Mouse (Mus musculus) kidney, embryonic 16.5 days (tissue): Measurements from ENCODE around the gene Ndufaf2. TPM values are rescaled to one million over a fixed set of nuclear protein-coding genes. Genes with fewer than 3 reads are reported as not detected.
A peak's percentile ranks its signal among the peaks of the same experiment; 100 is the strongest.

Source experiments
- ATAC-seq: fragments of 200-750 bp; cut with Nextera tagmentation; 2 replicates; pipeline ENCODE4 v1.8.0; 2017; ENCODE audit warnings: moderate TSS enrichment; ENCODE audit not compliant: low FRiP score, low TSS enrichment
- H3K27ac ChIP-seq: fragments of 300-500 bp; sonication (generic); 2 replicates; pipeline ENCODE4 v1.5.1; 2014; ENCODE audit warnings: low read length
- H3K27me3 ChIP-seq: fragments of 300-500 bp; sonication (generic); 2 replicates; pipeline ENCODE4 v1.6.1; 2014; ENCODE audit warnings: low read length, control low read depth, mixed read lengths; ENCODE audit not compliant: insufficient read depth
- H3K36me3 ChIP-seq: fragments of 300-500 bp; sonication (generic); 2 replicates; pipeline ENCODE4 v1.6.1; 2014; ENCODE audit warnings: low read length, control low read depth, mixed read lengths; ENCODE audit not compliant: insufficient read depth
- H3K4me1 ChIP-seq: fragments of 300-500 bp; sonication (generic); 2 replicates; pipeline ENCODE4 v1.6.1; 2014; ENCODE audit warnings: low read length, control low read depth, mixed read lengths; ENCODE audit not compliant: insufficient read depth
- H3K4me2 ChIP-seq: fragments of 300-500 bp; sonication (generic); replicated peaks from 2 replicates; pipeline ENCODE4 v1.6.1; 2014; ENCODE audit warnings: low read depth, low read length
- H3K4me3 ChIP-seq: fragments of 300-500 bp; sonication (generic); 2 replicates; pipeline ENCODE4 v1.5.1; 2014; ENCODE audit warnings: mild to moderate bottlenecking, low read length
- H3K9ac ChIP-seq: fragments of 300-500 bp; sonication (generic); replicated peaks from 2 replicates; pipeline ENCODE4 v1.6.1; 2014; ENCODE audit warnings: low read length
- H3K9me3 ChIP-seq: fragments of 300-500 bp; sonication (generic); 2 replicates; pipeline ENCODE4 v1.6.1; 2016; ENCODE audit warnings: low read length, control low read depth
- WGBS: fragments of 180-500 bp; shearing (Covaris S2); extraction: QIAGEN DNeasy Blood & Tissue Kit; methylation state at CpG from one replicate; pipeline ENCODE4 v1.1.7; 2014; 5-methylcytosine and 5-hydroxymethylcytosine counted together
- polyA plus RNA-seq: library from polyadenylated mRNA; unstranded; fragments of >200 nt; fragmentation: Nextera tagmentation; extraction: Ambion mirVana; gene quantifications from 2 replicates; pipeline ENCODE4 v1.2.1, GENCODE M21; 2015

Ndufaf2 gene
- polyA plus RNA-seq, 1 experiment from 2014 or later, result 72.6 TPM

DNA sequence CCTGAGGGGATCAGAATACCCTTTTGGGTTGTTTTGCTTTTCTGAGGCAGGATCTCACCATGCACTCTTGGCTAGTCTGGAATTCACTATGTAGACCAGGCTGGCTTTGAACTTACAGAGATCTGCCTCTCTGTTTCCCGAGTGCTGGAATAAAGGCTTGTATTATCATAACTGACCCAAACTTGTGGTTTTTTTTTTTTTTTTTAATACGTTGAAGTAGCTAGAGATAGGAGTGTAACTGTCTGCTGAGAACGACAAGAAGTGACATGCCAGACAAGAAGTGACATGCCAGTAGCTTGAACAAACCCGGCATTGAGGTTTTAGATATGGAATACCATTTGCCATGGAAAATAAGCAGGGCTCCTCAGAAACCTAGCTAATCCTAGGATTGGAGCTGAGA lies 125.6 kb downstream of the Ndufaf2 start:
- Histone ChIP-seq H3K27ac (no peak overlapping the region), H3K9me3 (no peaks in the 10 kb centered on the region), H3K4me1 (no peaks in the 10 kb centered on the region), H3K4me2 (no peak overlapping the region), H3K9ac (no peak overlapping the region), H3K27me3 (no peaks in the 10 kb centered on the region), H3K4me3 (no peak overlapping the region), H3K36me3 (no peaks in the 10 kb centered on the region)
- ATAC-seq, result no peak
- 96% methylated on average over 4 of the region's 4 CpGs for WGBS

DNA sequence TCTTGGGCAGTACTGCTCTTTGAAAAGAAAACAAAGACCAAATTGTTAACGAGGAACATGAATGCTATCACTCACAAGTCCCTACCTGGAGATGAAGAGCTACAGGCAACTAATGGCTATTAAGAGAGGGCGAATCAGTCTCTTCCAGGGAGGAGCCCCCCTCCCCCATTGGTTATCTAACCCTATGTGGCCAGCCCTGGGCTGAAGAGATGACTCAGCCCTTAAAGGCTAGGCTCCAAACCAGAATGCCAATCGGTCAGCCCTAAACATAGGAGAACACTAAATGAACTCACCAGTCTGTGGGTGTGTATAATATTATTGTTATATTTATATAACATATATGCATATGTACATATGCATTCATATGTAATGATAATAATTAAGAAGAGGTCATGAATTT lies 132.6 kb downstream of the Ndufaf2 start:
- H3K9ac ChIP-seq, result no peak overlapping the region
- H3K4me1 ChIP-seq, result no peaks in the 10 kb centered on the region
- no peaks in the 10 kb centered on the region for H3K9me3 ChIP-seq
- no peak overlapping the region for H3K27ac ChIP-seq
- no peak overlapping the region for H3K4me2 ChIP-seq
- H3K27me3 ChIP-seq, result no peaks in the 10 kb centered on the region
- ATAC-seq, result no peak
- no peaks in the 10 kb centered on the region for H3K36me3 ChIP-seq
- H3K4me3 ChIP-seq, result no peak overlapping the region
- WGBS, result 69% methylated on average over 3 of the region's 3 CpGs

DNA sequence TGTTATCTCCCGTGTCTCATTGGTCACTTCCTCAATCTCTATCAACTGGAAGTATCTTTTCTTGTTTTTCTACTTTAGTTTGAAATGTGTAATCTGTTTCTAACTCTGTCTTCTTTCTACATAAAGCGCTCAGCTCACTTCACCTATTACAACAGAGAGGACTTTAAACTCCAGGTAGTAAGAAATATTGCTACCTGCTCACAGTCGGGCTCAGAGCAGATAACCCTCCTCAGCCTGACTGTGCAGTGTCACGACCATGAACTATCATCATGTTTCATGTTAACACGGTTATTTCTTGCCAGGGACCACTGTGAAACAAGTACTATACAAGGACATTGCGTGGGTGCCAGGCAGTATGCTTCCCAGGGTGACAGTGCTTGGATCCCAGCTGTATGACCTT lies 141.1 kb downstream of the Ndufaf2 start:
- H3K27ac ChIP-seq, result no peak overlapping the region
- peaks cover 4% of the 10 kb centered on the region; the same call in 1 of the 2 replicates for H3K9me3 ChIP-seq
- H3K4me1 ChIP-seq, result peaks cover 6% of the 10 kb centered on the region; the same call in 1 of the 2 replicates
- no peak overlapping the region for H3K9ac ChIP-seq
- no peak overlapping the region for H3K4me3 ChIP-seq
- 72% methylated on average over 6 of the region's 6 CpGs for WGBS
- ATAC-seq, result no peak
- no peaks in the 10 kb centered on the region for H3K36me3 ChIP-seq
- no peak overlapping the region for H3K4me2 ChIP-seq
- H3K27me3 ChIP-seq, result no peaks in the 10 kb centered on the region

DNA sequence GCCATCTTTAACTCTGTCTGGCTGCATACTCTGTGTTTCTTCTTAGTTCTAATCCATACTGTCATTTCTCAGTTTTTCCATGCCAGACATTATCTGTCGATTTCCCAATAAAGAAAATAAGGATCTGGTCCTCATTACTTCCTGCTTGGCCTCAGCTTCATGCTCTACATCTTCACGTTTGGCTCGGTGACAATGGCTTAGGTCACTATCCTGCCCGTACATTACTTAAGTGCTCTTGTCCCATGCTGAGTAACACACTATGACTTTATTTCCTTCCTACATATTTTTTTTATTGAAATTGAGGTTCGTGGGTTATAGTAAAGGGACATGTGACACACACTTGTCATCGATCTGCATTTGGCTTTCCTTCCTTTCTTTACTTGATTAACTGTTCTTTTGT lies 143.3 kb downstream of the Ndufaf2 start:
- Histone ChIP-seq H3K4me3 (no peak overlapping the region), H3K9me3 (peaks cover 8% of the 10 kb centered on the region; the same call in 1 of the 2 replicates), H3K27me3 (no peaks in the 10 kb centered on the region), H3K9ac (no peak overlapping the region), H3K36me3 (no peaks in the 10 kb centered on the region), H3K27ac (no peak overlapping the region), H3K4me1 (peaks cover 6% of the 10 kb centered on the region; the same call in 1 of the 2 replicates), H3K4me2 (no peak overlapping the region)
- ATAC-seq, result no peak
- 80% methylated on average over 6 of the region's 6 CpGs for WGBS

DNA sequence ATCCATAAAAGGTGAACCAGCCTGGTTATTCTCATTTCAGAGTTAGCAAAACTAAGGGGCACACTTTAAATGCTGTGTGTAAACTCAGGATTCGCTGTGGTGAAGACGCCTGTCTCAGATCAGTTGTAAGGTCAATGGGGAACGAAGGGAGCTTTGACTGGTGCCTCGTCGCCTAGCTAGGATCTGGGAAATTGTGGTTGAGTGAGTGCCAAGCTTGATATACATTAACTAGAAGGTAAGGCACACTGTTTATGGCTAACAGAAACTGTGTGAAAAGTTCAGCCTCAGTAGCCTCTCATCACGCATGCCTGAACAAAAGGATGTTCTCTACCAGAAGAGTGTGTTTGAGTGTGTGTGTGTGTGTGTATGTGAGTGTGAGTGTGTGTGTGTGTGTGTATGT lies 144.6 kb downstream of the Ndufaf2 start:
- 53% methylated on average over 6 of the region's 6 CpGs for WGBS

DNA sequence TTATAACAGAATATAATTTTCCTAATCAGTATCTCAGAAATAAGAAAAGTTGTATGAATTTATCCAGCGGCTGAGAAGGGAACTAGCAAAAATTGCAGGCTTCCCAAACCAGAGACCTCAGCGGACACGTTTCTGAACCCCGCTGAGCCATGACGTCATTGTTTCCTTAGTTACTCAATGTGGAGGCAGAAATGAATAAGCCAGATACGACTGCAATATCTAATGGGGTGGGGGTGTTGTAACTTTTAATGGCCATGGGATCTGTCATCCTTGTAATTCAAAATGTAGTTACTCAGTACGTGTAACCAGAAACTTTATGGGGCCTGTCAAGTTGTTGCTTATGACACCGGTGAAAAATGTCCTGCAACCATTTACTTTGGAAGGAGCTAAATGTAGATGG lies 145.3 kb downstream of the Ndufaf2 start:
- H3K9ac ChIP-seq, result no peak overlapping the region
- H3K4me2 ChIP-seq, result no peak overlapping the region
- 51% methylated on average over 8 of the region's 8 CpGs for WGBS
- peak; percentile 76 for ATAC-seq
- H3K9me3 ChIP-seq, result peaks cover 14% of the 10 kb centered on the region; the same call in 1 of the 2 replicates
- peaks cover 6% of the 10 kb centered on the region; the same call in 1 of the 2 replicates for H3K4me1 ChIP-seq
- no peak overlapping the region for H3K4me3 ChIP-seq
- H3K36me3 ChIP-seq, result no peaks in the 10 kb centered on the region
- H3K27me3 ChIP-seq, result no peaks in the 10 kb centered on the region
- peak overlapping the region; percentile 90 for H3K27ac ChIP-seq

More for the DNA sequence above, 144.6 kb downstream of the Ndufaf2 start:
- H3K27ac ChIP-seq, result peak overlapping the region; percentile 90
- peaks cover 9% of the 10 kb centered on the region; the same call in 1 of the 2 replicates for H3K9me3 ChIP-seq
- H3K4me3 ChIP-seq, result no peak overlapping the region
- no peak overlapping the region for H3K9ac ChIP-seq
- no peaks in the 10 kb centered on the region for H3K27me3 ChIP-seq
- H3K4me1 ChIP-seq, result peaks cover 6% of the 10 kb centered on the region; the same call in 1 of the 2 replicates
- H3K36me3 ChIP-seq, result no peaks in the 10 kb centered on the region
- H3K4me2 ChIP-seq, result no peak overlapping the region; the same call in 1 of the 2 replicates
- ATAC-seq, result peak; percentile 93

DNA sequence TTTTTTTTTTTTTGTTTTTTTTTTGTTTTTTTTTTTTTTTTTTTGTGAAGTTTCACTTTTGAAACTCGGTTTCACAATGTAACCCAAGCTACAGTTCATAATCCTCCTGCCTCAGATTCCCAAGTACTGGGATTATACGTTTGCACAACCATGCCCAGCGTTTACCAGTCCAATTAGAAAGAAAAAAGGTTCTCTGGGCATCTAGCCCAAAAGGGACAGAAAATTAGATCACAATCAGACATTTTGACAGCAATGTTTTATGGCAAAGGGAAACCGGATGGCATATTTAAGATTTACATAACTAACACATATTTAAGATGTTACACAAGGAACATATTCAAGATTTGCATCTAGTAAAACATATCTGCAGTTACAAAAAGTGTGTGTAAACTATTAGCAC lies 150.6 kb downstream of the Ndufaf2 start:
- no peak overlapping the region for H3K4me2 ChIP-seq
- peaks cover 18% of the 10 kb centered on the region; the same call in 1 of the 2 replicates for H3K9me3 ChIP-seq
- H3K36me3 ChIP-seq, result no peaks in the 10 kb centered on the region
- H3K9ac ChIP-seq, result no peak overlapping the region
- no peaks in the 10 kb centered on the region for H3K27me3 ChIP-seq
- no peak overlapping the region for H3K4me3 ChIP-seq
- 70% methylated on average over 4 of the region's 4 CpGs for WGBS
- no peak for ATAC-seq
- no peaks in the 10 kb centered on the region for H3K4me1 ChIP-seq
- no peak overlapping the region for H3K27ac ChIP-seq

DNA sequence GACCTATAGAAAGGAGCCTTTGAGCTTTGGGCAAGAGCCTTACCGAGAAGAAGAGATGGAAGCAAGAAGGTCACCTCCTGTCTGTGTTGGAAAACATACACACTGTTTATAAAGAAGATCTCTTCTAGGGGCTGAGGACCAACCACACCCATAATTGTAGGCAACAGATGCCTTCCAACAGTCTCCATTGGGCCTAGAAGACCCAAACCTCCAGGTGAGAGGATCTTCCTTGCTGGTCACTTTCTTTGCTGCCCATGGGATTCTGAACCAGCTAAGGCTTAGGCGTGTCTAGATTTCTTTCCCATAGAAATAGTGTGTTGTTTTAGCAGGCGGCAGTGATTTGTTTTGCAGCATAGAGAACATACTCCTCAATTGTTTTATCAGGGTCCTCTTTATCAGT lies 162.1 kb downstream of the Ndufaf2 start:
- no peak for ATAC-seq
- Histone ChIP-seq H3K36me3 (no peaks in the 10 kb centered on the region), H3K9ac (no peak overlapping the region)

DNA sequence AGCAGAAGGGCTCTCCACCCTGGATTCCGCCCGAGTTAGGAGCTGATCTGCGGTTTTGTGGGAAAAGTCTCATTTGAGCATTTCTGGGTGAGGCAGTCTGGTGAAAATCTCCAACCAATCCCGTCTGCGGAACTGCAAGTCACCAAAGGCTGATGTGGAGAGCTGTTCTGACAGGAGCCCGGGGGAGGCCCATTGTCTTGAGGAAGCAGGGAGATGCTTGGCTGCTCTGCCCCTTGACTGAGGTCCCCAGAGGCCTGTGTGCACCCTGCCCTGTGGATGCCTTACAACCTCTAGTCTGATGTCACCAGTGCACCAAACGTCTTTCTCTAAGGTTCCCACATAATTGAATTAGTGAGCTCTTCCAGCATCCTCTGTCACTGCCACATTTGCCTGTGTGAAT lies 163.2 kb downstream of the Ndufaf2 start:
- Histone ChIP-seq H3K9ac (no peak overlapping the region), H3K4me1 (peaks cover 10% of the 10 kb centered on the region; the same call in 1 of the 2 replicates), H3K27me3 (no peaks in the 10 kb centered on the region), H3K4me3 (no peak overlapping the region), H3K27ac (no peak overlapping the region), H3K4me2 (no peak overlapping the region), H3K36me3 (no peaks in the 10 kb centered on the region), H3K9me3 (no peaks in the 10 kb centered on the region)
- 0 out of 2 replicates have a peak, but pooled peaks have one; percentile 46 for ATAC-seq
- 56% methylated on average over 7 of the region's 7 CpGs for WGBS

More for the DNA sequence above, 162.1 kb downstream of the Ndufaf2 start:
- Histone ChIP-seq H3K27ac (no peak overlapping the region), H3K4me3 (no peak overlapping the region), H3K9me3 (no peaks in the 10 kb centered on the region), H3K27me3 (no peaks in the 10 kb centered on the region), H3K4me2 (no peak overlapping the region), H3K4me1 (peaks cover 10% of the 10 kb centered on the region; the same call in 1 of the 2 replicates)
- 93% methylated on average over 3 of the region's 3 CpGs for WGBS

DNA sequence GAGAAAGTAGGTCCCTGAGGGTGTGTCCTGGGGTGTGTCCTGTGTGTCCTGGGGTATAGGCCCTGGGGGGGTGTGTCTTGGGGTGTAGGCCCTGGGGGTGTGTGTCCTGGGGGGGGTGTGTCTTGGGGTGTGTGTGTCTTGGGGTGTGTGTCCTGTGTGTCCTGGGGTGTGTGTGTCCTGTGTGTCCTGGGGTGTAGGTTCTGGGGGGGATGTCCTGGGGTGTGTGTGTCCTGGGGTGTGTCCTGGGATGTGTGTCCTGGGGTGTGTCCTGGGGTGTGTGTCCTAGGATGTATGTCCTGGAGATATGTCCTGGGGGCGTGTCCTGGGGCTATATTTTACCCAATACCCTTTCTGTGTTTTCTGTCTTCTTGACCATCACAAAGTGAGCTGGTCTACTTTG lies 165.8 kb downstream of the Ndufaf2 start:
- peak; percentile 46; the same call in 1 of the 2 replicates for ATAC-seq
- Histone ChIP-seq H3K9ac (no peak overlapping the region), H3K36me3 (no peaks in the 10 kb centered on the region), H3K4me2 (no peak overlapping the region), H3K4me1 (peaks cover 10% of the 10 kb centered on the region; the same call in 1 of the 2 replicates), H3K4me3 (no peak overlapping the region), H3K27me3 (no peaks in the 10 kb centered on the region), H3K27ac (no peak overlapping the region), H3K9me3 (no peaks in the 10 kb centered on the region)
- 70% methylated on average over 1 of the region's 1 CpGs for WGBS
